In genomic region chr2:10024264-10024663, GRCm38 (mm10) we compare ENCODE assay signal across 16 mouse cellular contexts.
"Had no signal": no experiment of that assay in that cellular context is flagged by ENCODE, and none has a peak within 500 bp of the region (broad histone marks: within the 10 kb centered on the region; RNA-seq: fewer than 3 reads in every experiment).

No protein-coding gene starts in this region.

- H3K27ac ChIP-seq: kidney, embryonic 15.5 days; limb, embryonic 13.5 days; liver, embryonic 14.5 days; neural tube, embryonic 12.5 days; stomach, postnatal 0 days had no signal

- H3K4me3 ChIP-seq: kidney, embryonic 15.5 days; limb, embryonic 13.5 days; myocyte; neural tube, embryonic 12.5 days had no signal

- H3K9ac ChIP-seq: kidney, embryonic 15.5 days; limb, embryonic 13.5 days; liver, embryonic 14.5 days; neural tube, embryonic 12.5 days had no signal

- H3K4me1 ChIP-seq: kidney, embryonic 15.5 days; limb, embryonic 13.5 days; neural tube, embryonic 12.5 days had no signal

- DNase-seq: kidney, adult 2 months; kidney, postnatal 25 days; layer of hippocampus, adult 9-11 months; layer of hippocampus, postnatal 36 days; left cerebral cortex, postnatal 4 days; lung, adult 18-20 months; lung, postnatal 36 days; midbrain, embryonic 14.5 days; thymus, adult 18-20 months; thymus, postnatal 14 days had no signal

- H3K9me3 ChIP-seq: kidney, embryonic 15.5 days; limb, embryonic 13.5 days; neural tube, embryonic 12.5 days had no signal

- H3K4me2 ChIP-seq: kidney, embryonic 15.5 days; limb, embryonic 13.5 days; neural tube, embryonic 12.5 days had no signal

- H3K27me3 ChIP-seq: kidney, embryonic 15.5 days; limb, embryonic 13.5 days; neural tube, embryonic 12.5 days had no signal

- H3K36me3 ChIP-seq: kidney, embryonic 15.5 days; limb, embryonic 13.5 days; neural tube, embryonic 12.5 days had no signal
